Mouse (Mus musculus) layer of hippocampus, postnatal 36 days (tissue): ENCODE results near the gene 2310022A10Rik. TPM values are rescaled to one million over a fixed set of nuclear protein-coding genes. Genes with fewer than 3 reads are reported as not detected.

ENCODE experiments used
- DNase-seq, 2 experiments: peaks; one replicate each; pipeline ENCODE4 v3.0.0; 2022
- total RNA-seq, 2 experiments: library from RNA; stranded (reverse); gene quantifications; 2 replicates each; pipeline ENCODE4 v1.2.3; 2021

Gene 2310022A10Rik
- 10 to 100 TPM; 27.2 to 28.8 TPM for total RNA-seq

DNA sequence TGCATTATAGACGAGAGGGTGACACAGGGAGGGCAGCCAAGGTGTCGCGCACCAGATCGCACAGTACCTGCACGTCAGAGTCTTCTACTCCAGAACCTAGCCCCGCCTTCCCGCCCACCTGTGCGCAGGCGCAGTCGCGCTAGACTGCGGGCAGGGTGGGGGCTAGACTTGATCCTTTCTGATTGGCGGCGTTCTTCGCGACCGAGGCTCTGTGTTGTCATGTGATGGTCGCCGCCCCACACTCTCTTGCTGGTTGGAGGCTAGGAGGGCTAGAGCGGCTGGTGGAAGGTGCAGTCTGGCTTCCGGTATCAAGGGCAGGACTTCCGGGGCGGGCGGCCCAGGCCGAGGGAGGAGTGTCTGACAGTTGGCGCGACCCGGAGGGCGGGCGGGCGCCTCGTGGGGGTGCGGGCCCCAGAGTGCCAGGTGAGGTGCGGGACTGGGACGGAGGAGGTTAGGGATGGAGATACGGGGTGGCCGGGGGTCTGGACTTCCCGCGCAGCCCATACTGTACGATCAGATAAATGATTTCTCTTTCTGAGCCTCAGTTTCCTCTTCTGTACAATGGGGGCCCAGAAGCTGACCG is at the start of gene 2310022A10Rik, which contains the start of gene Pld3:
TSS of gene 2310022A10Rik (plus strand) at position 303 of the 583 bp plus-strand sequence.
TSS of gene Pld3 (minus strand) at position 288 of the 583 bp plus-strand sequence.
- peak; percentile 97 for DNase-seq

DNA sequence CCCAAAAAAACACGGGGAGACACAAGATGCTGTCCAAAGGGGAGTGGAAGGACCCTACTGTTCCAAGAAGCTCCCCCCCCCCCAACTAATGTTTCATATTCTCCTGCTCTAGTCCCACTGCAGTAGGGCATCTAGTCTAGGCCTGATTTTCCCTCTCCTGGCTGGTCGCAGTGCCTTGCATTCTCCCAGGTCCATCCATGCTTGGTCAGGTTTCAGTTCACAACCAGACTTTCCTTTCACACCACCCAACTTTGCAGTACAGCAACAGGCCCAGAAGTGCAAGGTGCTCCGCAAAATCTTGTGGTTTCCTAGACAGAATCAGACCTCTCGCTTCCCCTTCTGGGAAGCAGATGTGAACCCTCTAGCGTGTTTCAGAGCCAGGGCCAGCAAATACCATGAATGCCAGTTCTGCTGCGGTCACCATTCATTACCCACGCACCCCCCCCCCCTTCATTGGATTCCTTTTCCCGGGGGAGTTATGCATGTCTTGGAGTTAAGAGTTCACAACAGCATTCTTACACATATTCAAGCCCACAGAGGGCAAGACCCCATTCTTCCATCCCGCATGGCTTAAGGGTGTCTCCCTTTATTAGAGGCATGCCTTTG is 46.2 kb upstream of the 2310022A10Rik start:
- no peak for DNase-seq

DNA sequence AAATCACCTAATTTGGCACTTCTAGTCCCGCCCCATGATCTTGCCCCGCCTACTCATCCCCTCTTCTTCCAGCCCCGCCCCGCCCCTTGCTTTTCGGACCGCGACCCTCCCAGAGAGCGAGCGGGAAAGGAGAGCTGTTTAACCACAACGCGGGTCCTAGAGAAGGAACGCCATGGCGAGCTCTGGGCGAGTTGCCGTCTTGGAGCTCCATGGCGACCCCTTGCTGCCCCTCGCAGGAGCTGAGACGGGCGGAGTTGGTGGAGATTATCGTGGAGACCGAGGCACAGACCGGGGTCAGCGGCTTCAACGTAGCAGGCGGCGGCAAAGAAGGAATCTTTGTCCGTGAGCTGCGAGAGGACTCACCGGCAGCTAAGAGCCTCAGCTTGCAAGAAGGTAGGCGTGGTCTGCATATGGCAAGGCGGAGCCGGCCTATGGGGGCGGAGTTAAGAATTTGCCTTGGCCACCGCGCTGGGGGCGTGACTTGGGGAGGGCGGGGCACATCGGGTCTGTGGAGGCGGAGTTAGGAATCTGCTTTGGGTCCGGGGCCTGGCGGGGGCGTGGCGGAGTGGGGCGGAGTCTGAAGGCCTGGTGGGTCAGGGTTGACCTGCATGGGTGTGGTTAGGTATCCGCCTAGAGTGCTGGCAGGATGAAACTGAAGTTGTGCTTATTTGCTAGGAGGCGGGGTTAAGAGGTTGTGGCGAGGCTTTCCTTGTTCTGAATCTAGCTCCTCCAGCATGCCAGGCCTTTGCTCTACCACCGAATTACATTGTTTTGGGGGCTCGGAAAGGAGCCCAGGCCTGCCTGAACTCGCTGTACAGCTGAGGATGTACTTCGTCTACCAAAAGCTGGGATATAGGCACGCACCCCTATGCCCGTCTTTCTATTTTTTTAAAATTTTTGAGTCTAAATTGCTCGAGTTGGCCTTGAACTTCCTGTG is 45.1 kb upstream of the 2310022A10Rik start:
- peak; percentile 88 for DNase-seq

DNA sequence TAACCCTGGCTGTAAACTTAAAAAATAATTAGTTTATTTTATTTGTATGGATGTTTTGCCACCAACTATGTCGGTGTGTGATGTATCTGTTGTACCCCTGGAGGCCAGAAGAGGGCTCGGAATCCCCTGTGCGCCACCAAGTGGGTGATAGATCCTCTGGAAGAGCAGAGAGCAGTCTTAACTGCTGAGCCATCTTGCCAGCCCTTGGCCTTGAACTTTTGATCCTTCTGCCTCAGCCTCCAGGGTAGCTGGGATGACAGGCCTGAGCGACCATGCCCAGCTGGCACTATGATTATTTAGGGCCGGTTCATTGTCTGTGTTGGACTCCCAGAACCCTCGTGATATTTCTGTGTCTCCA is 44.4 kb upstream of the 2310022A10Rik start:
- no peak for DNase-seq

DNA sequence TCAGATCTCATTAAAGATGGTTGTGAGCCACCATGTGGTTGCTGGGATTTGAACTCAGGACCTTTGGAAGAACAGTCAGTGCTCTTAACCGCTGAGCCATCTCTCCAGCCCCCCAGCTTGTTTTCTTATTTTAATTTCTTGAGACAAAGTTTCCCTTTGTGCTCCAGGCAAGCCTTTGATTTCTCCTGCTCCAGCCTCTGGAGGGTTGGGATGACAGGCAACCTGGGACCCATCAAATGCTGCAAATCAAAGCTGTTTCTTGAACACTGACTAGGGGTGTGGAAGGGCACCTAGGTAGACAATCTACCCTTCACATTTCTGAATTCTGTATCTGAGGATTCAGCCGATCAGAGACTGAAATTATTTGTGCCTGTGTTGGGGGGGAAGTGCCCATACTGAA is 42.2 kb upstream of the 2310022A10Rik start:
- no peak for DNase-seq

DNA sequence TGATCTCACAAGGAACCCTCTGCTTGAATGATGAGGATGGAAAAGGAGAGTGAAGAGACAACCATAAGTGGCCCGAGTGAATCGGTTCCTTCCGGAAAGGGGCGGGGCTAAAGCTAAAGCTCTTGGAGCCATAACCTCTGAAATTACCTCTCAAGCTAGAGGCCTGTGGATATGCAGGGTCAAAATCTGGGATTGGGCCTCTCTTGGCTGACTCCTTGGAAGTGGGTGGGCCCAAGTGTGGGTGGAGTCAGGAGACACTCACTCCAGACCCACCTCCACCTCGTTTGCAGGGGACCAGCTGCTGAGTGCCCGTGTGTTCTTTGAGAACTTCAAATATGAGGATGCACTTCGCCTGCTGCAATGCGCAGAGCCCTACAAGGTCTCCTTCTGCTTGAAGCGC is 38.1 kb upstream of the 2310022A10Rik start:
- DNase-seq: no peak

DNA sequence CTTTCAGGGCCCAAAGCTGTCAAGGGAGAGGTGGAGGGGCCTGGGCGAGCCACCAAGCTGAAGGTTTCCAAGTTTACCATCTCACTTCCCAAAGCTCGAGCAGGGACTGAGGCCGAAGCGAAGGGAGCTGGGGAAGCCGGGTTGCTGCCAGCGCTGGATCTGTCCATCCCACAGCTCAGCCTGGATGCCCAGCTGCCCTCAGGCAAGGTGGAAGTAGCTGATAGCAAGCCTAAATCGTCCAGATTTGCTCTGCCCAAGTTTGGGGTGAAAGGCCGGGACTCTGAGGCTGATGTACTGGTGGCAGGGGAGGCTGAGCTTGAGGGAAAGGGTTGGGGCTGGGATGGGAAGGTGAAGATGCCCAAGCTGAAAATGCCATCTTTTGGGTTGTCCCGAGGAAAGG is 34.7 kb upstream of the 2310022A10Rik start:
- no peak for DNase-seq

DNA sequence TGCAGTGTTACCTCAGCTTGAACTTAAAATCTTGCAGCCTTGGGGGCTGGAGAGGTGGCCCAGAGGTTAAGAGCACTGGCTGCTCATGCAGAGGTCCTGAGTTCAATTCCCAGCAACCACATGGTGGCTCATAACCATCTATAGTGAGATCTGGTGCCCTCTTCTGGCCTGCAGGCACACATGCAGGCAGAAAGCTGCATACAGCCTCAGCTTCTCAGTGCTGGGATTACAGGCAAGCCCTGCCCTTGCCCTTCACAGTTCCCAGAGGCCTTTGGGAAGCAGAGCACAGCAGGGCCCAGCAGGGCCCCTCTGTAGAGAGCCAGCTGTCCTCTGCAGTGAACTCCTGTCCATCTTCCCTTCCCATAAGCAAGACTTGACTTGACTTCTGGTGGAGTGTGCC is 32.9 kb upstream of the 2310022A10Rik start:
- DNase-seq: no peak

DNA sequence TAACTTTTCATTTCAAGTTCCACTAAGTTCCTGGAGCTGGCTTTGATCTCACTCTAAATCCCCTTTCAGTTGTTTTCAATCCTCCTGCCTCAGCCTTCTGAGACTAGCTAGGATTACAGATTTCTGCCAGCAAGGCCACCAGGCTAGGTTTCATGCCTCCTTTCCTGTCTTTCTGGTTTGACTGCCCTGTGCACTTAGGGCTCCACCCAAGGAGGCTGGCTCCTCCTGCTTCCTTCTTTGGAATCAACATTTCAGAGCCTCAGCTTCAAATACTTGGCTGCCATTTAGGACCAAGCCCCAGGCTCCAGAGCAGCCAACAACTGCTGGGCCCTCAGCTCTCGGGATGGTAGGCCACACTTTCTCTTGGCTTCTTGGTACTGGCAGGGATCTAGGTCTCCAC is 32.4 kb upstream of the 2310022A10Rik start:
- DNase-seq: no peak

DNA sequence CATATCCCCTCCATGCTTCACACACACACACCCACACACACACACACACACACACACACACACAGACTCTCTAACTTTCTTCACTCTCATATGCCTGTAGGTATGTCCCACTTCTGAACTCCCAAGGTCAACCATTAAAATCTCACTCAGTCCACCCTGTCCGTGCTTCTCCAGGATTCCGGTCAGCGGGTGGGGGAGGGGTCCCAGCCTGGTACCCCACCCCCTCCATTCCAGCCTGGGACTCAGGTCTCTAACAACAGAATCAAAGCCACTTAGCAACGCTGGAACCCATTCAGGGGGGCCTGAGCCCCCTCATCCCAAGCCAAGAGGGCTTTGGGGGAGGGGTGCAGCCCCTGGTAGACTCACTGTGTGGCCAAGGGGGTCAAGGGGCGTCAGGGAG is 30.1 kb upstream of the 2310022A10Rik start, which contains the start of gene Hipk4:
TSS of gene Hipk4 (plus strand) at position 301 of the 400 bp plus-strand sequence.
- no peak for DNase-seq

DNA sequence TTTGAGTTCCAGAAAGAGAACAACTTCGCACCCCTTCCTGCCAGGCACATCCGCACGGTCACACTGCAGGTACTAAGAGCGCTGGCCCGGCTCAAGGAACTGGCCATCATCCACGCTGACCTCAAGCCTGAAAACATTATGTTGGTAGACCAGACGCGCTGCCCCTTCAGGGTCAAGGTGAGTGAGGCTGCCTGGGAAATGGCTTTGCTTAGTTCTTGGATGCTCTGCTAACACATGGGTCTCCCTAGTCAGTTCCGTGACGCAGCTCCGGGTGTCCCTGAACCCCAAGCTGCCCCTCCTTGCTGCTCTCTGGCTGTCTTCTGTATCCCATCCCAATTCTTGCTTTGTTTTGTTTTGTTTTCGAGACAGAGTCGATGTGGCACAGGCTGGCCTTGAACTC is 29.2 kb upstream of the 2310022A10Rik start:
- DNase-seq: no peak

DNA sequence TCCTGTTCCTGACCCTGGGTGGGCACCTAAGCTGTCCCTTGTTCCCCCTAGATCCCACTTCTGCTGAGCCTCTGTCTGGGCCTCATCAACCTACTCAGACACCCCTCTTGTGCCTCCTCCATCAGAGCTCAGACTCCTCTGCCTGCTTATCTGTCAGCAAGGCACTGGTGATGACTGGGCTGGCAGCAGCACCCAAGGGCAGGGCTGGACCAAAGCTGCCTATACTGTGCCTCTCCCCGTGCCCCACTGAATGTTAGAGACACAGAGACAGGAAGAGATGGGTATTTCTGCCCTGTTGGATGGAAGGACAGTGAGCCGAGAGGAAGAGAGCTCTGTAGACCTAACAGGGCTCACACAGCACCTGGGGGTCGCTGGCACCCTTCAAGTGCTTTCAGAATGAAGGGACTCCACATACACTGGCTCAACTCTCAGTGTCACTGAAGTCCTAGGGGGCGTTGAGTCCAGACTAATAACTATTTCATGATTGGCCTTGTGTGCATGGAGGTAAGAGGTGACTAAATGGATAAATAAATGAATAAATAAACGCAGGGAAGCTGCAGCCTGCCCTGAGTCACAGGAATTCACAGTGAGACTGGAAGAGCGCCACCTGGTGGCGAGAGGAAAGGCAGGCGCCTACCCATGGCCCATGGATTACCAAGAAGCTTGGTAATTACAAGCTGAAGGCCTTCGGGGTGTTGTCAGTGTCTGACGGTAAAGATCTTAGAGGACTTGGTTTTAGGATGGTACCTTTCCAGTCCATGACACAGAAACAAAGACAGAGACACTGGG is 26.8 kb upstream of the 2310022A10Rik start:
- peak; percentile 75 for DNase-seq

DNA sequence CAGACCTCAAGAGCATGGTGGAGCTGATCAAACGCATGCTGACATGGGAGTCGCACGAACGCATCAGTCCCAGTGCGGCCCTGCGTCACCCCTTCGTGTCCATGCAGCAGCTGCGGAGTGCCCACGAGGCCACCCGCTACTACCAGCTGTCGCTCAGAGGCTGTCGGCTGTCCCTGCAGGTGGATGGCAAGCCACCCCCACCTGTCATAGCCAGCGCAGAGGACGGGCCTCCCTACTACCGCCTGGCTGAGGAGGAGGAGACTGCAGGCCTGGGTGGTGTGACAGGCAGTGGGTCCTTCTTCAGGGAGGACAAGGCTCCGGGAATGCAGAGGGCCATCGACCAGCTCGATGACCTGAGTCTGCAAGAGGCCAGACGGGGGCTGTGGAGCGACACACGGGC is 24.0 kb upstream of the 2310022A10Rik start:
- no peak for DNase-seq

DNA sequence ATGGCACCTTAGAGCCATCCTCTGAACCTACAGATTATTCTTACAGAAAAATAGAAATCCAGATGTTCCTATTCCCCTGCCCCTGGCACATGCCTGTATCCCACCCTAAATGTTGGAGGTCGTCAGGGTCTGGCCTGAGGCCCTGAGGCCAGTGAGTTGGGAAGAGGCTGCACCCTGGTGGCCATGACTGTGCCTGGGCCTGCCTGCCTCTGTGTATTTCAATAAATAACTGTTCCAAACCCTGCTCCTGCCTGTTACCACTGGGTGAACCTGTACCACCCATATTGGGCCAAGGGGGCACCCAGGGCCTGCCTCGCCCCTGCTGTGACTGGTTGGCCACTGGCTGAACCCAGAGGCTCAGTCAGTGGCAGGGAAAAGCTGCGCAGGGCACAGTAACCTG is 22.1 kb upstream of the 2310022A10Rik start:
- DNase-seq: no peak

DNA sequence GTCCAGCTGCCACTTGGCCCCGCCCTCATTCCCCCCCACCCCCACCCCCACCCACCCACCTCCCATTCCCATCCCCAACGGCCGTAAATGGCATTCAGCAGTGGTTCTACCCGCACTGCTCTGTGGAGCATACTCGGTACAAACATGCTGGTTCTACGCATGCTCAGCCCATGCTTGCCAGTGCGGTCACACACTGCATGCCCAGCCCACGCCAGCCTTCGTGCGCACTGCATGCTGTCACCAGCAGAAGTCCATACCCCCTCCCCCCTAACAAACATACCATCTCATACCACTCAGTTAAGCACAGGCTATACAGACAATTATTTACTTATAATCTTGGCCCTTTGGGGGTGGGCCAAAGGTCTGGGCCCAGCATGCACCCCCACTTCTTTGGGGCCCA is 21.3 kb upstream of the 2310022A10Rik start:
- DNase-seq: no peak

DNA sequence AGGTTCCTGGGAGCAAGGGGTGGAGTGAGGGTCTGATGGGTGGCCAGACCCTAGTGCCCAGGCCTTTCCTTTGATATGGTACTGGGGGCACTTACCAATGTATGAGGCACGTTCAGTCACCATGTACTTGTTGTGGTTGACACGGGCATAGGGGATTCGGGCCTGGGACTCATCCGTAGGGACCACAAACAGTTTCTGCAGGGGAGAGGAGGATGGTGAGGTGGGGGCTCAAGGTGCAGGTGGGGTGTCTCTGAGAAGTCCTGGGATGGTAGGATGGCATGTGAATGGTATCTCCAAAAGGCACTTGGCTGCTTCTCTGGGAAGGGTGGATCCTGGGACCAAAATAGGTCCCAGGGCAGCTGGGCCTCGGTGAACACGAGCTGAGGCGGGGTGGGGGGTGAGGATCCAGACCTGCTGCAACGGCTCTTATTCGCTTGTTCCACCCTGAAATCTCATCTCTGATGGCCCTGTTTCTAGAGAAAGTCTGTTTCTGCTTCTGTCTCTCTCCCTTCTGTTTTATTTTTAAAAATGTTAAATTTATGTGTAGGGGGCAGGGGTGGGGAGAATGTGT is 20.5 kb upstream of the 2310022A10Rik start:
- no peak for DNase-seq

DNA sequence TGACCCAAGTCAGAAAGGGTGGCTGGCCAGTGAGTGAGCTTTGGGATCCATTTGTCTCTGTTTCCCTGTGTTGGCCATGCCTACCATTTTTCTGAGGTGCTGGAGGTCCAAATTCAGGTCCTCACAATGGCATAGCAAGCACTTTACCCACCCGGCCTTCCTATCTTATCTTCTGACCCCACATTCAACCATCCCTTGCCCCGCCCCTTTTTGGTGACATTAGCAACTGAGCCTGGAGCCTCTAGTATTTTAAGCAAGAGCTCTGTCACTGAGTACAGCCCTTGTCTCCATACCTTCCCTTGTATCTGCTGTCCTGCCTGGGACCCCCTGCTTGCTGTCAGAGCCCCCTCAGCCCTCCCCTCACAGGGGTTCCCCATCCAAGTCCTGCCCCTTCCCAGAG is 17.6 kb upstream of the 2310022A10Rik start:
- DNase-seq: no peak

DNA sequence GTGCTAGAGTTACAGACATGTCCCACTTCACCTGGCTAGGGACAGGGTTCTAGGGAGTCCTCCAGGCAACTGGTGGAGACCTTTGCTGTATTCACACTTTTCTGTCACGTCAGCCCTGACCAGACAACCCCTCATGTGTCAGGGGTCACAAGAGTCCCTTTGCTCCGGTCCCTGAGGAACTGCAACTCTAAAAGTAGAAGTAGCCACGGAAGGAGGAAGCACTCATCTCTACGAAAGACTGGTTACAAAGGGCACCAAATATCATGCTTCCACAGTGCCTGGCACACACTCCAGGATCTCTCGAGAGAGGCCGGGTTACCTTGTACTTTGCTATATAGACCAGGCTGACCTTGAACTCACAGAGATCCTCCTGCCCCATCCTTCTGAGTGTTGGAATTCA is 16.4 kb upstream of the 2310022A10Rik start:
- DNase-seq: no peak

DNA sequence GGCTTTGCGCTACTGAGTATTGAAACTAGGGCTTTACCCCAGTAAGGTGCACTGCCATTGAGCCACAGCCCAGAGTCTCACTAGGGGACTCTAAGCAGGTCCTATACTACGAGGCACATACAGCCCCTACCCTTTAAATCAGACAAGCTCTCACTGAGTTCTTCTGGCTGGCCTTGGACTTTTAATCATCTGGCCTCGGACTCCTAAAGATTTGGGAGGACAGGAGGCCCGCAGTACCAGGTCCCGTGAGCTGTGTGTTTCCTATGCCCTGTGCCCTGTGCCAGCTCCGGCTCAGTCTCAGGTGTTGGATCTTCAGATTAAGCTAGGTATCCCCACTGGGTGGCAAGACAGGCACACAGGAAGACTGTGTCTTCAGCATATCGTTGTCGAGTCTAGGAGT is 15.0 kb upstream of the 2310022A10Rik start:
- no peak for DNase-seq

DNA sequence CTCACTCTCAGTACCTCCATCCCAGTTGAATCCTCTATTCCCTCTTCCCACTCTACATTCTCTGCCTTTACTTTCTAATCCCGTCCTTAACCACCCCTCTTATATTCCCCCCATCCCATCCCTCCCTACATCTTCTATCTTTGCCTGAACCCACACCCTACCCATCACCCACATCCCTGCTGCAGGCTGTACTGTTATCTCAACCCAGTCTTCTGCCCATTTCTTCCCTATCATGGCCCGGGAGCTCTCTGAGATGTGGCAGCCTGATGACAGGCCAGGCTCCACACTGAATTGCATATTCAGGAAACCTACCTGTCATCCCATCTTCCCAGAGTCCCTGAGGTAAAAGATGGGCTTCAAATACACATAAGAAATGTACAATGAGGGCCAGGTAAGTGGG is 14.2 kb upstream of the 2310022A10Rik start:
- no peak for DNase-seq

DNA sequence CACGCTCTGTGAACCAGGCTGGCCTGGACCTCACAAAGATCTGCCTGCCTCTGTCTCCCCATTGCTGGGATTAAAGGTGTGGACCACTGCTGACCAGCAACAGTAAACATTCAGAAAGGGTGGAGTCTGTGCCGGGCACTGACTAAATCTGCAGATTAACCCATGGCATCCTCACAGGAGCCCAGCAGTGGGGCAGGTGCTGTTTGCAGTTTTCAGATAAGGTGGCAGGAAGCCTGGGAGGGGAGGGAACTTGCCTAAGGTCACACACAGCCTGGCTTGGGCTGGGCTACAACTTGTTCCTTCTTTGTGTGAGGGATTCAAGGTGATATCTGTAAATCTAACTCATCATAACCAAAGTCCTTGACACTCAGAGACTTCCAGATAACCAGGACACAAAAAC is 12.5 kb upstream of the 2310022A10Rik start:
- DNase-seq: no peak

DNA sequence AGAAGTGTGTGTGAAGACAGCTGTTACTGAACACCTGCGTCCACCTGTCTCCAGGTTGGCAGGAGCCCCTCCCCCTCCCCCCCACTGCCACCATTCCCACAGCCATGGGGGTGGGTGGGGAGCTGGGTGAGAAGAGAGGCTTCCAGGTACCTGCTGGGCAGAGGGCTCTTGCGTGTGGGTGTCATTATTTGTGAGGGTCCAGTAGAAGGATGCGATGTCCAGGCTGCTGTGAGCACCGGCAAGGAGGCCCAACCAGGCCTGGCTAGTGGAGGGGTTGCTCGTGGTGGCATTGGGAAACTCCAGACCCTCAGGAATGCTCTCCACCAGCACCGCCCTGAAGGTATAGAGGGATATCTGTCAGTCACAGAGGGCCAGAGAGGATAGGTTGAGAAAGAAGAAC is 12.1 kb upstream of the 2310022A10Rik start:
- DNase-seq: no peak
